Mouse (Mus musculus) ovary, adult 18-20 months (tissue): ENCODE results near the gene St8sia4.
"Not testable (repeated sequence)": the region's sequence is repeated elsewhere in the genome, so short reads cannot be mapped to it uniquely, and the experiment has no call there.

Source experiments
- DNase-seq: peaks from one replicate; pipeline ENCODE4 v3.0.0; 2022; ENCODE audit warnings: low spot score, mixed read lengths

St8sia4 gene

GRCm38 (mm10) chr1:95596825-95597224 is 70.5 kb downstream of the St8sia4 start:
- no peak for DNase-seq

GRCm38 (mm10) chr1:95591101-95591500 is 76.3 kb downstream of the St8sia4 start:
- DNase-seq, result no peak

GRCm38 (mm10) chr1:95590108-95590507 is 77.3 kb downstream of the St8sia4 start:
- DNase-seq, result no peak

GRCm38 (mm10) chr1:95589471-95589870 is 77.9 kb downstream of the St8sia4 start:
- DNase-seq, result no peak

- no peak for DNase-seq
Observed at GRCm38 (mm10) chr1:95583310-95583709, 84.1 kb downstream of the St8sia4 start.

- no peak for DNase-seq
Observed at GRCm38 (mm10) chr1:95582264-95582663, 85.1 kb downstream of the St8sia4 start.

- DNase-seq, result no peak
Observed at GRCm38 (mm10) chr1:95572619-95573540, 94.5 kb downstream of the St8sia4 start.

GRCm38 (mm10) chr1:95571106-95571505 is 96.3 kb downstream of the St8sia4 start:
- DNase-seq, result no peak

- not testable (repeated sequence) for DNase-seq
Observed at GRCm38 (mm10) chr1:95554556-95554955, 112.8 kb downstream of the St8sia4 start.

GRCm38 (mm10) chr1:95541460-95541859 is 125.9 kb downstream of the St8sia4 start:
- no peak for DNase-seq
